Mouse (Mus musculus) layer of hippocampus, adult 18-20 months (tissue): ENCODE measurements at regions not wholly inside any gene's neighbourhood (a gene's known extent, or its start where the extent isn't known, plus 50 kb on each side); places are given as distances from the start of the nearest gene placed in this dataset.
A peak's percentile ranks its signal among the peaks of the same experiment; 100 is the strongest.

Experiments
- DNase-seq, 2 experiments: peaks; one replicate each; pipeline ENCODE4 v3.0.0; 2022; ENCODE audit warnings: low spot score in 2 of 2

- no peak for DNase-seq
Measured at GRCm38 (mm10) chr6:31189060-31189459, 209.5 kb upstream of the Mkln1 start.

- no peak for DNase-seq
Measured at GRCm38 (mm10) chr6:31190070-31190469, 208.5 kb upstream of the Mkln1 start.

GRCm38 (mm10) chr6:31190628-31191373, 207.7 kb upstream of the Mkln1 start:
- DNase-seq, result no peak

DNA sequence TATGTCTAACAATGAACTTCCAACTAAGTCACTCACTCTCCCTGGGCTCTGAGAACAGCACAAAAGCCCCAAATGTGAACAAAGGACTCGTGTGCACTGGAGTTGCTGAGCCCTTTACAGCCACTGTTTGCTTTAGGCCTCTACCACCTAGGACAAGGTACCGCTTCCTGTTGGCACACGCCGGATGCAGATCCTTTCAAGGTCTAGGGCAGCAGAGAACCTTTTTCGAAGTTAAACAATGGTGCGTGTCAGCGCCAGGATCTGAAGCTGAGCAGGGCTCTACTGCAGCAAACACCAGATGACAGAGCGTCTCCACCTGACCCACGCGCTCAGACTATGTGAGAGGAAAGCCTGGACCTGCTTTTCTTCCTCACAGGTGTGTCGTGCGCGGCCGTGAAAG, 207.0 kb upstream of the Mkln1 start:
- DNase-seq, result no peak

GRCm38 (mm10) chr6:31192197-31192596, 206.3 kb upstream of the Mkln1 start:
- DNase-seq, result no peak

DNA sequence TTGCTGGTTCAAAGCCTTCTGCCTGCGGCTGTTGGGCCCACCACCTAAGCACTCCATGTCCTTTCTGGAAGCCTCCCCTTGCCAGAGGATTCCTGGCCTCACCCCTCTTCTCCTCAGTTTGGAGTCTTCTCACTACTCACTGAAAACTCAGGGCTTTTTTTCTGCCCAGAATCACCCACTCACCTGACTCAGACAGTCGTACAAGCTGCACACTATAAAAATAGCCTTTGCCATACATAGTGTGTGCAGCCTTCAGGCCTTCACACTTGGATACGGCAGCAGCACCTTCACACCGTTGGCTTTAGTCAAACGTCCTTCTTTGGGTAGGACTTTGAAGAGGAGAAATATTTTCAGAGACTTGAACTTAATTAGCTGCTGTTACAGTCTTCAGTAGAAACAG, 205.3 kb upstream of the Mkln1 start:
- no peak for DNase-seq

DNA sequence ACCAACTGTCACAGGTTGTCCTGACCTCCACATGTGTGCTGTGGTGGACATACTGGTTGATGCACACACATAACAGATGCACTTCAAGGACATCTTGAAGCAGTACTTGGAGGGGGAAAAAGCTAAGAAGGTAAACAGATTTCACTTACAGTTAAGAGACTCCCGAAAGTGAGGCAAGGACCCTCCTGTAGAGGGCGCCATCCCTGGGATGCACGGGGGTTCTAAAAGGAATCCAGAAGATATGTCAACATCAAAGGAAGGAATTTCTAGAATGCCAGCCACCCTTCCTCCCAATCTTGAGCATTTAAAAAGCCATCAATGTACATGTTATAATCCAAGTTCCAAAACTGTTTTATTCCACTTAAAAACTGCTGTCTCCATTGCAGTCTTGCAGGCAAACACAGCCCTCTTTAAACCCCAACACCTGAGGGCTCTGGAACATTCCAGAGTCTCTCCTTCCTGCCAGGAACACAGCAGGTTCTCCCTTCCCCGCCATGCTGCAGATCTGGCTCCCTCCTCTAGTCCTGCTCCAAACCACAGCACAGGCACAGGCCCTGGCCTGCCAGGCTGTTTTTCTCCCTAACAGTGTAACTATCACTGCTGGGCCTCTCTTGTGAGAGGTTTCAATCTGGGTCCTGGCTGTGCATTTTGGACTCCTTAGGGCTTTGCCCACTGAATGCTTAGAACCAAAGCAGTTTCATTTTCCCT, 200.8 kb upstream of the Mkln1 start:
- DNase-seq, result no peak

DNA sequence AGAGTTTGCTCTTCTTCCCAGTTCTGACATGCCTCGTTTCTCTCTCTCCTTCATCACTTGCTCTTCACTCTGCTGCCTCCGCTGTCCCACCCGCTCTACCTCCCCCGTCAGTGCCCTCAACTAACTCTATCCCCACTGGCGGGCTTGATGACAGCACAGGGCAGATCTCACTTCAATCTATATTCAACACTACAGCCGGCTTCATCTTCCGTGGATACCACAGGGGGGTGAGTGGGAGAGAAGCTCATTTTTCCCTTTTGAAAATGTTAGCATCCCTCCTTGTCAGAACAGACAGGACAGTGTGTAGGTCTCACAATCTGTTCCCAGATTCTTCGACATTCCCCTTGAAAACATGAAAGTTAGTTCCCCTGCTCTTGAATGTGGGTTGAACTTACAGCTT, 200.2 kb upstream of the Mkln1 start:
- DNase-seq, result peak in 1 of 2 experiments; percentile 57

GRCm38 (mm10) chr6:31200705-31201104, 197.8 kb upstream of the Mkln1 start:
- no peak for DNase-seq

GRCm38 (mm10) chr6:31201375-31201972, 197.1 kb upstream of the Mkln1 start:
- DNase-seq, result no peak

DNA sequence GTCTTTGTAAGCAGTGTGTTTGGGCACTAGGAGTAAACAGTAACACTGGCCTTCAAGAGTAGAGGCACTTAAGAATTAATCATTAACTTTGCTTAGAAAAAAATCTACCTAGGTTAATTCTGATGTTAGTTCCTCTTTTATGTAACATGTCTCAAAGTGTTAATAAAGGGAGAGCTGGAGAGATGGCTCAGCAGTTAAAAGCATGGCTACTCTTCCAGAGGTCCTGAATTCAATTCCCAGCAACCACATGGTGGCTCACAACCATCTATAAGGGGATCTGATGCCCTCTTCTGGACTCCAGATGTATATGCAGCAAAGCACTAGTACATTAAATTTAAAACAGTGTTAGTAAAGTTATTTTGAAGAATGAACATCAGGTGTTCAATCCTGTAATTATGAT, 195.9 kb upstream of the Mkln1 start:
- no peak for DNase-seq

DNA sequence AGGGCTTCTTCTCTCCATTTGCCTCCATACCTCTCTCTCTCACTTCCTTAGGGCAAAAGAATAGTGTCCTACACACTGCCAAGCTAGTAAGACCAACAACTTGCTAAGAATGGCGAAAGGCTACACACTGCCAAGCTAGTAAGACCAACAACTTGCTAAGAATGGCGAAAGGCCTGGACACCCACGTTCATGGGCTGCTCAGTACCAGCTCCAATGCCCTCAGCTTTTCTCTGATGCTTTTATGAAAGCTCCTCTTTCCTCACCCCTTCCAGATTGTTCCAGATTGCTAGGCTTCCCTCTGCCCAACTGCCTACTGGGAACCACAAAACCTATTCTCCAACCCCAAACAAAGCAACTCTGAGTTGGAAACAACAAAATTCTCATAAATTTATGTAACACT, 194.1 kb upstream of the Mkln1 start:
- DNase-seq, result no peak

GRCm38 (mm10) chr6:31204839-31205238, 193.7 kb upstream of the Mkln1 start:
- DNase-seq, result no peak

DNA sequence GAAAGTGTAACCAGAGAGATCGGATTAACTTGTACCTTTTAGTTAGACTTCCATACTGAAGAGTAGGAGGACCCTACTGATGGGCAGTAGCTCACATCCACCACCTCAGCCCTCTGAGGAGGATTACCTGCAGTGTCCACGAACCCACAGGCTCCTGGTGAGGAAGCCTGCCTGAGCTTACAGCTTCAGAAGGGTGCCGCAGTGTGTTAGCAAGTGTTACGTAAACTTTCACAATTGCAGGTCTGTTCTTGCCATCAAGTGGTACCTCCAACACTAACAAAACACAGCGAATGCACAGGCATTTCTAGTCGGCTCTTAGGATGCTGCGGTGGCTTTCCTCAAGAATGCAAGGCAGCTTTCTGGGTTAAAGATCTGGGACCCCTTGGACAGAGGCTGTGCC, 192.4 kb upstream of the Mkln1 start:
- no peak for DNase-seq

GRCm38 (mm10) chr6:31207231-31207630, 191.3 kb upstream of the Mkln1 start:
- DNase-seq, result peak in 1 of 2 experiments; percentile 6

- DNase-seq, result no peak
Measured at GRCm38 (mm10) chr6:31208224-31208623, 190.3 kb upstream of the Mkln1 start.

- DNase-seq, result no peak
Measured at GRCm38 (mm10) chr6:31209411-31210139, 189.0 kb upstream of the Mkln1 start.

- peak in 1 of 2 experiments; percentile 11 for DNase-seq
Measured at GRCm38 (mm10) chr6:31210209-31210714, 188.3 kb upstream of the Mkln1 start.

GRCm38 (mm10) chr6:31211091-31211490, 187.4 kb upstream of the Mkln1 start:
- DNase-seq, result peak in 1 of 2 experiments; percentile 15

GRCm38 (mm10) chr6:31211616-31212015, 186.9 kb upstream of the Mkln1 start:
- DNase-seq, result peak in 1 of 2 experiments; percentile 15

- DNase-seq, result no peak
Measured at GRCm38 (mm10) chr6:31212080-31212479, 186.5 kb upstream of the Mkln1 start.
